Comparison of ENCODE assay signal across 28 mouse cellular contexts in genomic region chr17:79790166-79790565, GRCm38 (mm10).
DNase-seq lines count a peak whose midpoint lies in the region; ATAC-seq and TF ChIP-seq lines count a peak whose summit lies in the region.
"Had no signal": no experiment of that assay in that cellular context is flagged by ENCODE, and none has a peak within 500 bp of the region (broad histone marks: within the 10 kb centered on the region; RNA-seq: fewer than 3 reads in every experiment).

No protein-coding gene starts in this region.

- DNase-seq in intestine, embryonic 14.5 days (ENCODE audit: low spot score) = no peak
- peak; percentile 44 for DNase-seq in ovary, adult 18-20 months (ENCODE audit: low spot score)
- DNase-seq in ovary, postnatal 36 days (ENCODE audit: low spot score) = no peak
- DNase-seq in embryo, embryonic 10 days (ENCODE audit: low spot score) = no peak
- DNase-seq in kidney, adult 2 months = no peak
- DNase-seq: adrenal gland, adult 2 months; B cell, adult 2 months; cerebellum, adult 11-12 months; cerebellum, postnatal 10 days; gastrocnemius, postnatal 10 days; heart, adult 18-20 months; heart, postnatal 14 days; kidney, adult 11 months; kidney, postnatal 4 days; liver, embryonic 13.5 days; right cerebral cortex, adult 18-20 months had no signal

- no peak for ATAC-seq in intestine, embryonic 14.5 days (replicated peaks; ENCODE audit: low FRiP score, low TSS enrichment, low read depth)
- no peak for ATAC-seq in intestine, postnatal 0 days
- peak; percentile 45 for ATAC-seq in intestine, embryonic 15.5 days
- ATAC-seq: forebrain, embryonic 14.5 days; midbrain, embryonic 15.5 days; Patski had no signal

- no peak overlapping the region for H3K9ac ChIP-seq in intestine, embryonic 14.5 days (ENCODE audit: low read length)
- H3K9ac ChIP-seq in intestine, postnatal 0 days (ENCODE audit: low read depth, low read length) = no peak overlapping the region
- no peak overlapping the region for H3K9ac ChIP-seq in intestine, embryonic 15.5 days
- H3K9ac ChIP-seq: embryonic facial prominence, embryonic 15.5 days; heart, embryonic 12.5 days; hindbrain, embryonic 15.5 days; liver, embryonic 13.5 days; midbrain, embryonic 15.5 days; neural tube, embryonic 12.5 days had no signal

- H3K4me2 ChIP-seq in intestine, embryonic 14.5 days (ENCODE audit: low read length) = no peak overlapping the region
- H3K4me2 ChIP-seq in intestine, postnatal 0 days (replicated peaks; ENCODE audit: low read depth) = no peak overlapping the region
- no peak overlapping the region for H3K4me2 ChIP-seq in intestine, embryonic 15.5 days (replicated peaks)
- H3K4me2 ChIP-seq: embryonic facial prominence, embryonic 15.5 days; heart, embryonic 12.5 days; hindbrain, embryonic 15.5 days; liver, embryonic 13.5 days; midbrain, embryonic 15.5 days; neural tube, embryonic 12.5 days had no signal

- H3K4me1 ChIP-seq in intestine, embryonic 14.5 days (replicated peaks; ENCODE audit: control insufficient read depth, insufficient read depth, low read length) = peaks cover 4% of the 10 kb centered on the region
- no peaks in the 10 kb centered on the region for H3K4me1 ChIP-seq in intestine, postnatal 0 days (replicated peaks; ENCODE audit: control insufficient read depth, insufficient read depth, low read length)
- H3K4me1 ChIP-seq in intestine, embryonic 15.5 days (replicated peaks) = 0 out of 2 replicates have a peak, but pooled peaks cover 2% of the 10 kb centered on the region
- H3K4me1 ChIP-seq in kidney, adult 2 months (ENCODE audit: control insufficient read depth, insufficient read depth, low read length) = no peaks in the 10 kb centered on the region
- H3K4me1 ChIP-seq: embryonic facial prominence, embryonic 15.5 days; heart, embryonic 12.5 days; hindbrain, embryonic 15.5 days; liver, embryonic 13.5 days; midbrain, embryonic 15.5 days; neural tube, embryonic 12.5 days had no signal

- H3K4me3 ChIP-seq in intestine, embryonic 14.5 days (ENCODE audit: low read depth, low read length) = no peak overlapping the region
- H3K4me3 ChIP-seq in intestine, postnatal 0 days (ENCODE audit: low read depth, low read length) = no peak overlapping the region
- H3K4me3 ChIP-seq in intestine, embryonic 15.5 days (replicated peaks) = no peak overlapping the region
- no peak overlapping the region for H3K4me3 ChIP-seq in kidney, adult 2 months (ENCODE audit: insufficient read depth, low read depth, low read length)
- H3K4me3 ChIP-seq: embryonic facial prominence, embryonic 15.5 days; heart, embryonic 12.5 days; hindbrain, embryonic 15.5 days; liver, embryonic 13.5 days; midbrain, embryonic 15.5 days; neural tube, embryonic 12.5 days had no signal

- TF ChIP-seq POLR2A in kidney, adult 2 months (IDR thresholded peaks at IDR 0.05; ENCODE audit: low read depth, low read length) = no peak

- no peak for TF ChIP-seq CTCF in intestine, postnatal 0 days (IDR thresholded peaks at IDR 0.05; ENCODE audit: low read depth)
- TF ChIP-seq CTCF in kidney, adult 2 months (conservative IDR thresholded peaks at IDR 0.05; ENCODE audit: insufficient read depth, insufficient read length, low read depth, low read length) = no peak

- H3K27me3 ChIP-seq in intestine, embryonic 14.5 days (replicated peaks; ENCODE audit: control insufficient read depth, insufficient read depth, low read length) = no peaks in the 10 kb centered on the region
- no peaks in the 10 kb centered on the region for H3K27me3 ChIP-seq in intestine, postnatal 0 days (replicated peaks; ENCODE audit: control insufficient read depth, insufficient read depth, low read length)
- H3K27me3 ChIP-seq in intestine, embryonic 15.5 days (replicated peaks) = no peaks in the 10 kb centered on the region
- no peaks in the 10 kb centered on the region for H3K27me3 ChIP-seq in kidney, adult 2 months (replicated peaks; ENCODE audit: control insufficient read depth, insufficient read depth, low read length)
- H3K27me3 ChIP-seq: CH12.LX; embryonic facial prominence, embryonic 15.5 days; heart, embryonic 12.5 days; hindbrain, embryonic 15.5 days; liver, embryonic 13.5 days; midbrain, embryonic 15.5 days; neural tube, embryonic 12.5 days; Patski had no signal

- H3K27ac ChIP-seq in intestine, embryonic 14.5 days (ENCODE audit: low read depth) = peak overlapping the region; percentile 30; the same call in 1 of the 2 replicates
- H3K27ac ChIP-seq in intestine, postnatal 0 days (ENCODE audit: low read depth, low read length) = no peak overlapping the region
- H3K27ac ChIP-seq in intestine, embryonic 15.5 days = no peak overlapping the region
- H3K27ac ChIP-seq in kidney, adult 2 months (ENCODE audit: insufficient read depth, low read depth, low read length) = no peak overlapping the region
- H3K27ac ChIP-seq: embryonic facial prominence, embryonic 15.5 days; hindbrain, embryonic 15.5 days; liver, embryonic 13.5 days; macrophage; midbrain, embryonic 15.5 days; neural tube, embryonic 12.5 days had no signal

- no peaks in the 10 kb centered on the region for H3K36me3 ChIP-seq in intestine, embryonic 14.5 days (ENCODE audit: control insufficient read depth, insufficient read depth, low read length)
- no peaks in the 10 kb centered on the region for H3K36me3 ChIP-seq in intestine, postnatal 0 days (ENCODE audit: control insufficient read depth, insufficient read depth)
- no peaks in the 10 kb centered on the region for H3K36me3 ChIP-seq in intestine, embryonic 15.5 days
- no peaks in the 10 kb centered on the region for H3K36me3 ChIP-seq in kidney, adult 2 months (ENCODE audit: control insufficient read depth, insufficient read depth, low read length)
- H3K36me3 ChIP-seq: embryonic facial prominence, embryonic 15.5 days; G1E; heart, embryonic 12.5 days; hindbrain, embryonic 15.5 days; liver, embryonic 13.5 days; midbrain, embryonic 15.5 days; neural tube, embryonic 12.5 days had no signal

- 22% methylated on average over 7 of the region's 7 CpGs for WGBS in intestine, embryonic 14.5 days
- 33% methylated on average over 7 of the region's 7 CpGs for WGBS in intestine, postnatal 0 days
- 25% methylated on average over 7 of the region's 7 CpGs for WGBS in intestine, embryonic 15.5 days
- 71% methylated on average over 7 of the region's 7 CpGs for WGBS in kidney, adult 2 months

- no peaks in the 10 kb centered on the region for H3K9me3 ChIP-seq in intestine, embryonic 14.5 days (ENCODE audit: control insufficient read depth, low read length)
- H3K9me3 ChIP-seq in intestine, postnatal 0 days (ENCODE audit: control insufficient read depth) = no peaks in the 10 kb centered on the region
- no peaks in the 10 kb centered on the region for H3K9me3 ChIP-seq in intestine, embryonic 15.5 days
- H3K9me3 ChIP-seq: embryonic facial prominence, embryonic 15.5 days; G1E; heart, embryonic 12.5 days; hindbrain, embryonic 15.5 days; liver, embryonic 13.5 days; midbrain, embryonic 15.5 days; neural tube, embryonic 12.5 days had no signal
